9 mouse cellular contexts compared by ENCODE assay signal in the genomic region with DNA sequence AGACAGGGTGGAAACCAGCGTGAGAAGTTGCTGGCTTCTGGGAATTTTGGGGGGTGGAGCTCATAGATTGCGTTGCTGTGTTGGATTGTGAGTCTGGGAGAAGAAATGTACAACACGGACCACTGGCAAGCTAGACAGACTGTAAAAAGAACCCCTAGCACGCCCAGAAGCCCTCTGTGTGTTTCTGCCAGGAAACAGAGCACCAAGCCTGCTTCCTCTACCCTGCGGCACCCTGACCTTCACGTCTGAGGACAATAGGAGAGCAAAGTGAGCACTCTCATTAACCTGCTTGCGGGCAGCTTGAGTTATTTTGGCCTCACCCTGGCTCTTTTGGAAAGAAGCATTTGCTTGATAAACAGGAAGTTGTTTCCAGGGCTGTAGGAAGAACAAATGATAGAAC.
A peak's percentile ranks its signal among the peaks of the same experiment; 100 is the strongest.
DNase-seq lines count a peak whose midpoint lies in the region; ATAC-seq and TF ChIP-seq lines count a peak whose summit lies in the region.
"Had no signal": no experiment of that assay in that cellular context is flagged by ENCODE, and none has a peak within 500 bp of the region (broad histone marks: within the 10 kb centered on the region; RNA-seq: fewer than 3 reads in every experiment).

No protein-coding gene starts in this region.

- no peak for TF ChIP-seq CTCF in kidney, adult 2 months (conservative IDR thresholded peaks at IDR 0.05; ENCODE audit: insufficient read depth, insufficient read length, low read depth, low read length)

- no peaks in the 10 kb centered on the region for H3K9me3 ChIP-seq in liver, embryonic 11.5 days (ENCODE audit: control insufficient read depth, low read length)
- H3K9me3 ChIP-seq in stomach, embryonic 14.5 days (ENCODE audit: control insufficient read depth, low read depth, low read length), result no peaks in the 10 kb centered on the region
- H3K9me3 ChIP-seq in hindbrain, embryonic 12.5 days (replicated peaks), result no peaks in the 10 kb centered on the region
- H3K9me3 ChIP-seq: G1E had no signal

- no peak overlapping the region for H3K4me3 ChIP-seq in liver, embryonic 11.5 days (ENCODE audit: low read depth, low read length)
- H3K4me3 ChIP-seq in kidney, adult 2 months (ENCODE audit: insufficient read depth, low read depth, low read length), result no peak overlapping the region
- no peak overlapping the region for H3K4me3 ChIP-seq in stomach, embryonic 14.5 days (ENCODE audit: low read depth, low read length)
- no peak overlapping the region for H3K4me3 ChIP-seq in hindbrain, embryonic 12.5 days

- H3K9ac ChIP-seq in liver, embryonic 11.5 days (ENCODE audit: low read depth, low read length), result no peak overlapping the region
- H3K9ac ChIP-seq in stomach, embryonic 14.5 days (replicated peaks; ENCODE audit: low read depth, low read length), result no peak overlapping the region
- H3K9ac ChIP-seq in hindbrain, embryonic 12.5 days, result no peak overlapping the region

- 51% methylated on average over 7 of the region's 7 CpGs for WGBS in liver, embryonic 11.5 days
- 23% methylated on average over 7 of the region's 7 CpGs for WGBS in kidney, adult 2 months
- WGBS in stomach, embryonic 14.5 days, result 57% methylated on average over 7 of the region's 7 CpGs
- WGBS in hindbrain, embryonic 12.5 days, result 81% methylated on average over 7 of the region's 7 CpGs

- H3K27ac ChIP-seq in liver, embryonic 11.5 days (ENCODE audit: low read depth, low read length), result 0 out of 2 replicates have a peak overlapping the region, but pooled peaks have one; percentile 0
- peak overlapping the region; percentile 44 for H3K27ac ChIP-seq in kidney, adult 2 months (ENCODE audit: insufficient read depth, low read depth, low read length)
- peak overlapping the region; percentile 86 for H3K27ac ChIP-seq in stomach, embryonic 14.5 days (ENCODE audit: low read length)
- H3K27ac ChIP-seq in hindbrain, embryonic 12.5 days, result no peak overlapping the region

- no peaks in the 10 kb centered on the region for H3K36me3 ChIP-seq in liver, embryonic 11.5 days (ENCODE audit: control insufficient read depth, insufficient read depth, low read length)
- no peaks in the 10 kb centered on the region for H3K36me3 ChIP-seq in kidney, adult 2 months (ENCODE audit: control insufficient read depth, insufficient read depth, low read length)
- H3K36me3 ChIP-seq in stomach, embryonic 14.5 days (ENCODE audit: control insufficient read depth, insufficient read depth, low read length), result no peaks in the 10 kb centered on the region
- H3K36me3 ChIP-seq in hindbrain, embryonic 12.5 days, result no peaks in the 10 kb centered on the region

- ATAC-seq in liver, embryonic 11.5 days (replicated peaks; ENCODE audit: low FRiP score), result no peak
- no peak for ATAC-seq in stomach, embryonic 14.5 days (ENCODE audit: insufficient number of reproducible peaks, insufficient read depth, low FRiP score, low read depth)
- ATAC-seq in hindbrain, embryonic 12.5 days (ENCODE audit: low FRiP score), result no peak

- no peak overlapping the region for H3K4me2 ChIP-seq in liver, embryonic 11.5 days
- no peak overlapping the region for H3K4me2 ChIP-seq in stomach, embryonic 14.5 days (replicated peaks; ENCODE audit: low read depth, low read length)
- no peak overlapping the region for H3K4me2 ChIP-seq in hindbrain, embryonic 12.5 days (replicated peaks)

- no peak for TF ChIP-seq POLR2A in kidney, adult 2 months (IDR thresholded peaks at IDR 0.05; ENCODE audit: low read depth, low read length)

- DNase-seq in liver, embryonic 11.5 days (ENCODE audit: low spot score), result no peak
- no peak for DNase-seq in liver
- peak; percentile 68 to 73 for DNase-seq in heart, adult 18-20 months
- peak; percentile 74 for DNase-seq in kidney, adult 2 months
- DNase-seq in layer of hippocampus, postnatal 14 days (ENCODE audit: low spot score in 2 of 2), result no peak
- DNase-seq in spleen, postnatal 4 days (ENCODE audit: low spot score in 2 of 2), result no peak

- peaks cover 33% of the 10 kb centered on the region for H3K4me1 ChIP-seq in liver, embryonic 11.5 days (replicated peaks; ENCODE audit: control insufficient read depth, insufficient read depth, low read length)
- H3K4me1 ChIP-seq in kidney, adult 2 months (ENCODE audit: control insufficient read depth, insufficient read depth, low read length), result peaks cover 39% of the 10 kb centered on the region
- peaks cover 37% of the 10 kb centered on the region for H3K4me1 ChIP-seq in stomach, embryonic 14.5 days (ENCODE audit: control insufficient read depth, insufficient read depth, low read length)
- peaks cover 18% of the 10 kb centered on the region; the same call in 1 of the 2 replicates for H3K4me1 ChIP-seq in hindbrain, embryonic 12.5 days

- no peaks in the 10 kb centered on the region for H3K27me3 ChIP-seq in liver, embryonic 11.5 days (replicated peaks; ENCODE audit: control insufficient read depth, insufficient read depth, low read length)
- no peaks in the 10 kb centered on the region for H3K27me3 ChIP-seq in kidney, adult 2 months (replicated peaks; ENCODE audit: control insufficient read depth, insufficient read depth, low read length)
- no peaks in the 10 kb centered on the region for H3K27me3 ChIP-seq in stomach, embryonic 14.5 days (ENCODE audit: control insufficient read depth, insufficient read depth, low read length)
- H3K27me3 ChIP-seq in hindbrain, embryonic 12.5 days, result no peaks in the 10 kb centered on the region

Comparison
In these comparisons a context has a peak if more than half of its experiments do, and no peak if none do; other contexts are left out.
1. DNase-seq: peak in heart, adult 18-20 months (2 of 2) and kidney, adult 2 months (single experiment); none in liver, embryonic 11.5 days (single experiment), liver (single experiment), layer of hippocampus, postnatal 14 days (0 of 2) and spleen, postnatal 4 days (0 of 2).